9 mouse cellular contexts compared by ENCODE assay signal in genomic region chr19:36903377-36903776, GRCm38 (mm10). TPM values are rescaled to one million over a fixed set of nuclear protein-coding genes. Genes with fewer than 3 reads are reported as not detected.
A peak's percentile ranks its signal among the peaks of the same experiment; 100 is the strongest.
DNase-seq lines count a peak whose midpoint lies in the region; ATAC-seq lines count a peak whose summit lies in the region.
"Had no signal": no experiment of that assay in that cellular context is flagged by ENCODE, and none has a peak within 500 bp of the region (broad histone marks: within the 10 kb centered on the region; RNA-seq: fewer than 3 reads in every experiment).

No protein-coding gene starts in this region.

- H3K4me3 ChIP-seq in lung, embryonic 15.5 days = peak overlapping the region; percentile 63; the same call in 1 of the 2 replicates
- H3K4me3 ChIP-seq in limb, embryonic 13.5 days = peak overlapping the region; percentile 58
- 0 out of 2 replicates have a peak overlapping the region, but pooled peaks have one; percentile 51 for H3K4me3 ChIP-seq in stomach, embryonic 14.5 days (ENCODE audit: low read depth, low read length)

- H3K9me3 ChIP-seq in lung, embryonic 15.5 days = no peaks in the 10 kb centered on the region
- no peaks in the 10 kb centered on the region for H3K9me3 ChIP-seq in limb, embryonic 13.5 days
- H3K9me3 ChIP-seq in stomach, embryonic 14.5 days (ENCODE audit: control insufficient read depth, low read depth, low read length) = no peaks in the 10 kb centered on the region

- WGBS in lung, embryonic 15.5 days = 38% methylated on average over 7 of the region's 7 CpGs
- WGBS in limb, embryonic 13.5 days = 41% methylated on average over 7 of the region's 7 CpGs
- WGBS in stomach, embryonic 14.5 days = 45% methylated on average over 7 of the region's 7 CpGs

- H3K36me3 ChIP-seq in lung, embryonic 15.5 days = no peaks in the 10 kb centered on the region
- no peaks in the 10 kb centered on the region for H3K36me3 ChIP-seq in limb, embryonic 13.5 days
- no peaks in the 10 kb centered on the region for H3K36me3 ChIP-seq in stomach, embryonic 14.5 days (ENCODE audit: control insufficient read depth, insufficient read depth, low read length)

- H3K27ac ChIP-seq in lung, embryonic 15.5 days = no peak overlapping the region
- H3K27ac ChIP-seq in limb, embryonic 13.5 days = no peak overlapping the region
- H3K27ac ChIP-seq in stomach, embryonic 14.5 days (ENCODE audit: low read length) = no peak overlapping the region

- H3K9ac ChIP-seq in lung, embryonic 15.5 days = no peak overlapping the region
- H3K9ac ChIP-seq in limb, embryonic 13.5 days = peak overlapping the region; percentile 73
- no peak overlapping the region for H3K9ac ChIP-seq in stomach, embryonic 14.5 days (replicated peaks; ENCODE audit: low read depth, low read length)

- ATAC-seq in lung, embryonic 15.5 days (ENCODE audit: borderline replicate concordance, extremely low read depth, low FRiP score, low TSS enrichment) = no peak
- ATAC-seq in limb, embryonic 13.5 days (ENCODE audit: low FRiP score, low read depth) = no peak
- ATAC-seq in stomach, embryonic 14.5 days (ENCODE audit: insufficient number of reproducible peaks, insufficient read depth, low FRiP score, low read depth) = no peak
- no peak for ATAC-seq in erythroid progenitor cell, adult 5-6 weeks (replicated peaks; ENCODE audit: low FRiP score, poor library complexity, severe bottlenecking)

- H3K4me2 ChIP-seq in lung, embryonic 15.5 days = peak overlapping the region; percentile 95
- peak overlapping the region; percentile 80 for H3K4me2 ChIP-seq in limb, embryonic 13.5 days (replicated peaks)
- peak overlapping the region; percentile 96; the same call in 1 of the 2 replicates for H3K4me2 ChIP-seq in stomach, embryonic 14.5 days (replicated peaks; ENCODE audit: low read depth, low read length)

- no peaks in the 10 kb centered on the region for H3K27me3 ChIP-seq in lung, embryonic 15.5 days
- H3K27me3 ChIP-seq in limb, embryonic 13.5 days = no peaks in the 10 kb centered on the region
- H3K27me3 ChIP-seq in stomach, embryonic 14.5 days (ENCODE audit: control insufficient read depth, insufficient read depth, low read length) = no peaks in the 10 kb centered on the region

- peak; percentile 31 for DNase-seq in heart, adult 11 months
- DNase-seq in heart, postnatal 4 days = no peak
- no peak for DNase-seq in lung, postnatal 14 days
- no peak for DNase-seq in frontal cortex, postnatal 14 days (ENCODE audit: low spot score in 2 of 2)
- DNase-seq: spleen, adult 18-20 months had no signal

- peaks cover 12% of the 10 kb centered on the region for H3K4me1 ChIP-seq in lung, embryonic 15.5 days
- H3K4me1 ChIP-seq in limb, embryonic 13.5 days = peaks cover 10% of the 10 kb centered on the region; the same call in 1 of the 2 replicates
- no peaks in the 10 kb centered on the region for H3K4me1 ChIP-seq in stomach, embryonic 14.5 days (ENCODE audit: control insufficient read depth, insufficient read depth, low read length)

RNA-seq across cellular contexts. Expression of gene Fgfbp3, which starts 16.0 kb away (rescaled TPM):
- 1 to 10 TPM; 2.8 to 3.3 TPM for total RNA-seq in heart, postnatal 4 days (2021)
- polyA plus RNA-seq in lung, embryonic 15.5 days (2015; fragmentation: Nextera tagmentation; extraction: Ambion mirVana) = 6.4 and 7.8 TPM in 2 replicates
- polyA plus RNA-seq in limb, embryonic 13.5 days (2015; fragmentation: Nextera tagmentation; extraction: Ambion mirVana) = 5.5 and 8.1 TPM in 2 replicates
- 3.5 and 5.1 TPM in 2 replicates for polyA plus RNA-seq in stomach, embryonic 14.5 days (2014; fragmentation: Nextera tagmentation; extraction: Ambion mirVana)
- not detected in 2 replicates for total RNA-seq in erythroid progenitor cell, adult 5-6 weeks (2015; ENCODE audit: low replicate concordance)
- total RNA-seq in erythroid progenitor cell, adult 5-6 weeks (2017; ENCODE audit: low replicate concordance) = 1.6 and 6.5 TPM in 2 replicates

RNA-seq across cellular contexts. Expression of gene Btaf1, which starts 22.5 kb away (rescaled TPM):
- total RNA-seq in heart, postnatal 4 days (2021) = 10 to 100 TPM; 16.3 TPM
- 10.9 and 11.3 TPM in 2 replicates for polyA plus RNA-seq in lung, embryonic 15.5 days (2015; fragmentation: Nextera tagmentation; extraction: Ambion mirVana)
- polyA plus RNA-seq in limb, embryonic 13.5 days (2015; fragmentation: Nextera tagmentation; extraction: Ambion mirVana) = 10.4 and 11.6 TPM in 2 replicates
- polyA plus RNA-seq in stomach, embryonic 14.5 days (2014; fragmentation: Nextera tagmentation; extraction: Ambion mirVana) = 15.8 and 16.8 TPM in 2 replicates
- 90.5 and 95.2 TPM in 2 replicates for total RNA-seq in erythroid progenitor cell, adult 5-6 weeks (2015; ENCODE audit: low replicate concordance)
- 178 and 227 TPM in 2 replicates for total RNA-seq in erythroid progenitor cell, adult 5-6 weeks (2017; ENCODE audit: low replicate concordance)
